Mouse (Mus musculus) neural tube, embryonic 15.5 days (tissue): ENCODE data around the gene B3galnt2. TPM values are rescaled to one million over a fixed set of nuclear protein-coding genes. Genes with fewer than 3 reads are reported as not detected.
"Not testable (repeated sequence)": the region's sequence is repeated elsewhere in the genome, so short reads cannot be mapped to it uniquely, and the experiment has no call there.

Experiments
- ATAC-seq: fragments of 200-750 bp; cut with Nextera tagmentation; 2 replicates; pipeline ENCODE4 v1.8.0; 2017; ENCODE audit warnings: mild to moderate bottlenecking, moderate TSS enrichment, moderate library complexity; ENCODE audit not compliant: low FRiP score
- H3K27ac ChIP-seq: fragments of 300-500 bp; sonication (generic); replicated peaks from 2 replicates; pipeline ENCODE4 v1.5.1; 2015; ENCODE audit warnings: mild to moderate bottlenecking, inconsistent platforms
- H3K27me3 ChIP-seq: fragments of 300-500 bp; sonication (generic); replicated peaks from 2 replicates; pipeline ENCODE4 v1.6.1; 2015; ENCODE audit warnings: inconsistent platforms
- H3K36me3 ChIP-seq: fragments of 300-500 bp; sonication (generic); 2 replicates; pipeline ENCODE4 v1.6.1; 2015; ENCODE audit warnings: inconsistent platforms
- H3K4me1 ChIP-seq: fragments of 300-500 bp; sonication (generic); 2 replicates; pipeline ENCODE4 v1.6.1; 2015; ENCODE audit warnings: inconsistent platforms
- H3K4me2 ChIP-seq: fragments of 300-500 bp; sonication (generic); 2 replicates; pipeline ENCODE4 v1.6.1; 2015; ENCODE audit warnings: inconsistent platforms, mild to moderate bottlenecking, moderate library complexity
- H3K4me3 ChIP-seq: fragments of 300-500 bp; sonication (generic); replicated peaks from 2 replicates; pipeline ENCODE4 v1.5.1; 2015; ENCODE audit warnings: mild to moderate bottlenecking, inconsistent platforms
- H3K9ac ChIP-seq: fragments of 300-500 bp; sonication (generic); replicated peaks from 2 replicates; pipeline ENCODE4 v1.6.1; 2015; ENCODE audit warnings: mild to moderate bottlenecking, inconsistent platforms
- H3K9me3 ChIP-seq: fragments of 300-500 bp; sonication (generic); replicated peaks from 2 replicates; pipeline ENCODE4 v1.6.1; 2016; ENCODE audit warnings: inconsistent platforms
- WGBS: fragments of 180-500 bp; shearing (Covaris S2); methylation state at CpG from one replicate; pipeline ENCODE4 v1.1.7; 2015; ENCODE audit warnings: mixed read lengths; 5-methylcytosine and 5-hydroxymethylcytosine counted together
- polyA plus RNA-seq: library from polyadenylated mRNA; unstranded; fragments of >200 nt; fragmentation: Nextera tagmentation; extraction: Ambion mirVana; gene quantifications from 2 replicates; pipeline ENCODE4 v1.2.1, GENCODE M21; 2015

The B3galnt2 gene
- polyA plus RNA-seq, 1 experiment from 2014 or later: 17.0 TPM

GRCm38 (mm10) chr13:14014001-14014400 is 59.7 kb downstream of the B3galnt2 start:
- Histone ChIP-seq H3K4me1 (no peaks in the 10 kb centered on the region), H3K9ac (no peak overlapping the region), H3K27me3 (no peaks in the 10 kb centered on the region), H3K27ac (no peak overlapping the region), H3K36me3 (peaks cover 59% of the 10 kb centered on the region), H3K4me3 (no peak overlapping the region), H3K9me3 (no peaks in the 10 kb centered on the region), H3K4me2 (no peak overlapping the region)
- ATAC-seq: no peak
- 97% methylated on average over 2 of the region's 2 CpGs for WGBS

GRCm38 (mm10) chr13:14014540-14014939 is 60.3 kb downstream of the B3galnt2 start:
- peaks cover 60% of the 10 kb centered on the region for H3K36me3 ChIP-seq
- no peak overlapping the region for H3K4me3 ChIP-seq
- ATAC-seq: no peak
- no peaks in the 10 kb centered on the region for H3K27me3 ChIP-seq
- no peaks in the 10 kb centered on the region for H3K9me3 ChIP-seq
- 94% methylated on average over 4 of the region's 4 CpGs for WGBS
- no peaks in the 10 kb centered on the region for H3K4me1 ChIP-seq
- no peak overlapping the region for H3K4me2 ChIP-seq
- H3K9ac ChIP-seq: no peak overlapping the region
- no peak overlapping the region for H3K27ac ChIP-seq

GRCm38 (mm10) chr13:14015609-14016008 is 61.3 kb downstream of the B3galnt2 start:
- Histone ChIP-seq H3K4me3 (no peak overlapping the region), H3K27ac (no peak overlapping the region), H3K4me2 (no peak overlapping the region), H3K4me1 (no peaks in the 10 kb centered on the region), H3K27me3 (no peaks in the 10 kb centered on the region), H3K9ac (no peak overlapping the region), H3K9me3 (no peaks in the 10 kb centered on the region), H3K36me3 (peaks cover 57% of the 10 kb centered on the region)
- 95% methylated on average over 6 of the region's 6 CpGs for WGBS
- no peak for ATAC-seq

DNA sequence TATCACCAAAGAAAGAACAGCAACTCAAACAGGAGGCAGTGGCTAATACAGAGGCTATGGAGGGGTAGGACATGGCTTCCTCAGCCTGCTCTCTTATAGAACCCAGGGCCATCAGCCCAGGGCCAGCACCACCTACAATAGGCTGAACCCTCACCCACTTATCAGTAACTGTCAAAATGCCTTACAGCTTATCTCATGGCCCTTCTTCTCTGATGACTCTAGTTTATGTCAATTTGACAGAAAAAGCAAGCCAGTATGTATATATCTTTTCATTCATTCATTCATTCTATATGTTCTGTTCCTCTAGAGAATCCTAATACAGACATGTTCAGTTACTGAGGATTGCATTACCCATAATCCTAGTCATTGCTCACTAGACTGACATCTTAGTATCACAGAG is 64.0 kb downstream of the B3galnt2 start:
- H3K36me3 ChIP-seq: peaks cover 44% of the 10 kb centered on the region
- no peaks in the 10 kb centered on the region for H3K4me1 ChIP-seq
- H3K4me3 ChIP-seq: no peak overlapping the region
- no peak overlapping the region for H3K27ac ChIP-seq
- H3K4me2 ChIP-seq: no peak overlapping the region
- no peaks in the 10 kb centered on the region for H3K9me3 ChIP-seq
- no peak overlapping the region for H3K9ac ChIP-seq
- H3K27me3 ChIP-seq: no peaks in the 10 kb centered on the region
- ATAC-seq: no peak

DNA sequence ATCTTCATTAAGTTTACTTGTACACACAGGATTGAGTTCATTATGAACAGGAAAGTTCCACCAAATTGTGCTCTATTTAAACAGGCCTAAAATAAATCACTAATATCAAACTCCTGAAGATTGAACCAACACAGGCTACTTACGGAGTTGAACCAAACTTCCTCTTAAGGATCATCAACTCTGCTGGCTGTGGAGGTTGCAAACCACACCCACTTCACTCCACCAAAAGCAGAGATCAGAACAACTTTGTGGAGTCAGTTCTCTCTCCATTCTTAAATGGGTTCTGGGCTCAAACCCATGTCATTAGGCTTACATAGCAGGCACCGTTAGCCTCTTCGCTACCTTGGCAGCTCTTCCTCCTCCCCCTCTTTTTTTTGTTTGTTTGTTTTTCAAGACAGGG is 64.6 kb downstream of the B3galnt2 start:
- Histone ChIP-seq H3K27ac (no peak overlapping the region), H3K4me3 (no peak overlapping the region), H3K9ac (no peak overlapping the region), H3K27me3 (no peaks in the 10 kb centered on the region), H3K36me3 (peaks cover 39% of the 10 kb centered on the region), H3K4me1 (no peaks in the 10 kb centered on the region), H3K9me3 (no peaks in the 10 kb centered on the region), H3K4me2 (no peak overlapping the region)
- no peak for ATAC-seq
- 91% methylated on average over 3 of the region's 3 CpGs for WGBS

DNA sequence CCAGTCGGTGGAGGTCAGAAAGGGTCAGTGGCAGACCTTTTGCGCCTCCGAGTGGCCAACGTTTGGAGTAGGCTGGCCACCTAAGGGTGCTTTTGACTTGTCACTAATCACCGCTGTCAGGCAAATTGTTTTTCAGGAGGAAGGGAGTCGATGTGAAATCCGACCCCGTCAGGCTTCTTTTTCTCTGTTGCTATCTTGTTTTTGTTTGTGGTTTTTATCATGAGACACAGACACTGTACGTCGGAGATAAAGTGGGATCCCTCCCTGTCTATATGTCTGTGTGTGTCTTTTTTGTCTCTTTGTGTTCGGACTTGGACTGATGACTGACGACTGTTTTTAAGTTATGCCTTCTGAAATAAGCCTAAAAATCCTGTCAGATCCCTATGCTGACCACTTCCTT is 67.1 kb downstream of the B3galnt2 start:
- H3K36me3 ChIP-seq: peaks cover 33% of the 10 kb centered on the region
- H3K4me2 ChIP-seq, ATAC-seq, H3K27ac ChIP-seq, H3K9ac ChIP-seq, H3K4me1 ChIP-seq, H3K9me3 ChIP-seq, H3K4me3 ChIP-seq, H3K27me3 ChIP-seq: not testable (repeated sequence)
- 86% methylated on average over 11 of the region's 12 CpGs for WGBS

- Histone ChIP-seq H3K4me3 (no peak overlapping the region), H3K27ac (no peak overlapping the region), H3K36me3 (peaks cover 28% of the 10 kb centered on the region), H3K9ac (no peak overlapping the region), H3K9me3 (no peaks in the 10 kb centered on the region), H3K4me1 (no peaks in the 10 kb centered on the region), H3K4me2 (no peak overlapping the region), H3K27me3 (no peaks in the 10 kb centered on the region)
- 89% methylated on average over 6 of the region's 6 CpGs for WGBS
- ATAC-seq: no peak
Observed at GRCm38 (mm10) chr13:14025554-14025953, 71.3 kb downstream of the B3galnt2 start.

- WGBS: 96% methylated on average over 6 of the region's 6 CpGs
- Histone ChIP-seq H3K27ac (no peak overlapping the region), H3K9ac (no peak overlapping the region), H3K36me3 (peaks cover 28% of the 10 kb centered on the region), H3K4me3 (no peak overlapping the region), H3K4me2 (no peak overlapping the region), H3K9me3 (no peaks in the 10 kb centered on the region), H3K4me1 (no peaks in the 10 kb centered on the region), H3K27me3 (no peaks in the 10 kb centered on the region)
- no peak for ATAC-seq
Observed at GRCm38 (mm10) chr13:14026154-14026820, 72.0 kb downstream of the B3galnt2 start.

GRCm38 (mm10) chr13:14033309-14034072 is 79.2 kb downstream of the B3galnt2 start:
- 94% methylated on average over 5 of the region's 5 CpGs for WGBS
- no peak for ATAC-seq
- Histone ChIP-seq H3K27ac (no peak overlapping the region), H3K27me3 (no peaks in the 10 kb centered on the region), H3K4me1 (peaks cover 11% of the 10 kb centered on the region), H3K9ac (no peak overlapping the region), H3K36me3 (peaks cover 6% of the 10 kb centered on the region), H3K9me3 (no peaks in the 10 kb centered on the region), H3K4me2 (no peak overlapping the region), H3K4me3 (no peak overlapping the region)

DNA sequence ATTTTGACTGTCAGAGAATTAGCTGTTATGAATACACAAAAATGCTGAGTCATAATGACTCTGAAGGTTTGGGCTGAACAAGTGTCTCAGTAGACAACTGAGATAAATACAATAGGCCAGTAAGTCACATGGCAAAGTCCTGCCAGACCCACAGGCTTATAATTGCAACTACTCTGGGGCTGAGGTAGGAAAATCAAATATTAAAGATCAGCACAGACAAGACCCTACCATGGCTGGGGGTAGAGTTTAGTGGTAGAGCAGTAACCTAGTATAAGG is 79.7 kb downstream of the B3galnt2 start:
- ATAC-seq: no peak
- no peaks in the 10 kb centered on the region for H3K27me3 ChIP-seq

DNA sequence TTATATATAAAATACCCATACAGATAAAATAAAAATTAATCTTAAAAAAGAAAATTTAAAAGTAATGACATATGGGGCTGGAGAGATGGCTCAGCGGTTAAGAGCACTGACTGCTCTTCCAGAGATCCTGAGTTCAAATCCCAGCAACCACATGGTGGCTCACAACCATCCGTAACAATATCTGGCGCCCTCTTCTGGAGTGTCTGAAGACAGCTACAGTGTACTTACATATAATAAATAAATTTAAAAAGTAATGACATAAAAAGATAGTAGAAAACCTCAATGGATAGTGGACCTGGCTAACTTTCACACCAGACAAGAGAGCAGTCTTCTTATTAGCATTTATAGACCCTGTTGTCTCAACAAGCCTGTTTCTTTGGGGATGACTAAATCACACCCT is 81.1 kb downstream of the B3galnt2 start:
- not testable (repeated sequence) for H3K27me3 ChIP-seq, H3K4me2 ChIP-seq, ATAC-seq, H3K4me3 ChIP-seq, H3K27ac ChIP-seq, H3K9me3 ChIP-seq, H3K36me3 ChIP-seq, H3K9ac ChIP-seq
- H3K4me1 ChIP-seq: peaks cover 18% of the 10 kb centered on the region
- WGBS: 90% methylated on average over 3 of the region's 3 CpGs

More for the DNA sequence above, 79.7 kb downstream of the B3galnt2 start:
- H3K9me3 ChIP-seq: no peaks in the 10 kb centered on the region
- no peak overlapping the region for H3K4me3 ChIP-seq
- H3K9ac ChIP-seq: no peak overlapping the region
- peaks cover 14% of the 10 kb centered on the region for H3K4me1 ChIP-seq
- peaks cover 2% of the 10 kb centered on the region for H3K36me3 ChIP-seq
- no peak overlapping the region for H3K27ac ChIP-seq
- no peak overlapping the region for H3K4me2 ChIP-seq

DNA sequence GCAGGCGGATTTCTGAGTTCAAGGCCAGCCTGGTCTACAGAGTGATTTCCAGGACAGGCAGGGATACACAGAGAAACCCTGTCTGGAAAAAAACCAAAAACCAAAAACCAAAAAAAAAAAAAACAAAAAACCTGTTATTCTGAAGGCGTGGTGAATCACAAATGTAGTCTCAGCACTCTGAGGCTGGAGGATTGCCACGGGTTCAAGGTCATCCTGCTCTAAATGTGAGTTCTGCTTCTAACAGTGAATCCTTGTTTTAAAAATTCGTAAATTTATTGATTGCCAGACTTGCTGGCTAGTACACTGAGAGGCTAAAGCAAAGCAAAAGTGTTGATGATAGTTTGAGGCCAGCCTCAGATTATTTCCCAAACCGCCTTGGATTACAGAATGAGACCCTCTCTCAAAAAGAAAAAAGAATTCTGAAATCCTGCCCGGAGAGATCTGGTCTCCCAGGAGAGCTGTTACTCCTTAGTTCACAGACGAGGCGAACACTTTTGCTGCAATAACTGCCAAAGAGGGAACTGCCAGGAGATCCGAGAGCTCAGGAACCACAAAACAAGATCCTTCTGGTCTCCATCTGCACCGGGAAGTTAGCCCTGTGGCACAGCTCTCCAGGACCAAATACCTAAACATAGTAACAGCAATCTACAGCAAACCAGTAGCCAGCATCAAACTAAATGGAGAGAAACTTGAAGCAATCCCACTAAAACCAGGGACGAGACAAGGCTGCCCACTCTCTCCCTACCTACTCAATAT is 81.8 kb downstream of the B3galnt2 start:
- no peak for ATAC-seq
- Histone ChIP-seq H3K36me3 (no peaks in the 10 kb centered on the region), H3K9ac (no peak overlapping the region), H3K4me1 (peaks cover 22% of the 10 kb centered on the region), H3K9me3 (no peaks in the 10 kb centered on the region), H3K27ac (no peak overlapping the region), H3K27me3 (no peaks in the 10 kb centered on the region), H3K4me2 (no peak overlapping the region), H3K4me3 (no peak overlapping the region)
- WGBS: 88% methylated on average over 11 of the region's 11 CpGs
